In the genomic region with DNA sequence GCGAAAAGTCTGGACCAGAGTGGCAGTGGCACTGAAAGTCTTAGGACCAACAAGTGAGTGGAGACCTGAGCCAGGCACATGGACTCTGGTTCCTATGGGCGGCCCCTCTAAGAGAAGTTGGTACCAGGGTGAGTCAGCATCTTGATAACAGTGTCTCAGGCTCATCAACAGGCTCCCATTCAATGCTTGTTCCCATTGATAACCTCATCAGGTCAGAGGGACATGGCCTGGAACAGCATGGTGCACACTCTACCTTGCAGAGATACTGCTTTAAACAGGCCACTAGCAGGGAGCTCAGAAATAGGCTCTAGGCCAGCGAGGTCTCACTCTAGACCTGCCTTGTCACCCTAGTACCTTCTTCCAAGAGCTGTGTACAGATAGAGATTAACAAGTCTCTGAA, we compare ENCODE assay signal across 24 mouse cellular contexts. TPM values are rescaled to one million over a fixed set of nuclear protein-coding genes. Genes with fewer than 3 reads are reported as not detected.
DNase-seq lines count a peak whose midpoint lies in the region; ATAC-seq and TF ChIP-seq lines count a peak whose summit lies in the region.
"Had no signal": no experiment of that assay in that cellular context is flagged by ENCODE, and none has a peak within 500 bp of the region (broad histone marks: within the 10 kb centered on the region; RNA-seq: fewer than 3 reads in every experiment).

No protein-coding gene starts in this region.

- peak; percentile 20 for DNase-seq in c-Kit-positive CD71-positive TER-119-negative erythroid progenitor cells, embryonic 14.5 days (ENCODE audit: low read depth)
- peak; percentile 28 to 41 (median 37) for DNase-seq in liver, embryonic 14.5 days (ENCODE audit: low read depth in 3 of 3, low spot score in 3 of 3)
- DNase-seq in ovary, postnatal 10 days (ENCODE audit: low spot score) = no peak
- DNase-seq in adrenal gland, adult (ENCODE audit: inconsistent age in 2 of 2, low spot score in 1 of 2) = no peak
- no peak for DNase-seq in right cerebral cortex, postnatal 4 days
- DNase-seq: heart, adult 11 months; kidney, postnatal 14 days; spleen, adult 18-20 months had no signal

- TF ChIP-seq CTCF in liver, embryonic 14.5 days (IDR thresholded peaks at IDR 0.05; ENCODE audit: low read depth) = no peak; the same call in 1 of the 2 replicates

- no peaks in the 10 kb centered on the region for H3K9me3 ChIP-seq in liver, embryonic 14.5 days (ENCODE audit: control insufficient read depth, low read length)
- no peaks in the 10 kb centered on the region for H3K9me3 ChIP-seq in stomach, embryonic 15.5 days
- H3K9me3 ChIP-seq: forebrain, embryonic 15.5 days; limb, embryonic 10.5 days; midbrain, embryonic 12.5 days had no signal

- TF ChIP-seq EP300 in liver, embryonic 14.5 days (IDR thresholded peaks at IDR 0.05; ENCODE audit: low read depth) = peak; percentile 35

- H3K27me3 ChIP-seq in liver, embryonic 14.5 days (ENCODE audit: control insufficient read depth, insufficient read depth, low read length) = peaks cover 53% of the 10 kb centered on the region
- peaks cover 23% of the 10 kb centered on the region for H3K27me3 ChIP-seq in stomach, embryonic 15.5 days (replicated peaks)

- H3K4me1 ChIP-seq in liver, embryonic 14.5 days (replicated peaks; ENCODE audit: control insufficient read depth in 2 of 2, insufficient read depth in 2 of 2, low read length in 1 of 2) = peaks cover 7 to 24% of the 10 kb centered on the region in 2 experiments
- H3K4me1 ChIP-seq in stomach, embryonic 15.5 days = peaks cover 15% of the 10 kb centered on the region

- ATAC-seq in erythroid progenitor cell, adult 5-6 weeks (replicated peaks; ENCODE audit: low FRiP score, poor library complexity, severe bottlenecking) = peak; percentile 54; the same call in 1 of the 2 replicates
- ATAC-seq in liver, embryonic 14.5 days (ENCODE audit: insufficient read depth) = peak; percentile 83
- ATAC-seq in stomach, embryonic 15.5 days (ENCODE audit: insufficient read depth, low FRiP score, low read depth) = peak; percentile 50; the same call in 1 of the 2 replicates
- ATAC-seq: forebrain, embryonic 15.5 days had no signal

- no peak overlapping the region for H3K4me3 ChIP-seq in liver, embryonic 14.5 days (ENCODE audit: insufficient read depth in 1 of 2, low read depth in 2 of 2, low read length in 2 of 2)
- H3K4me3 ChIP-seq in stomach, embryonic 15.5 days (replicated peaks) = no peak overlapping the region
- H3K4me3 ChIP-seq: embryonic facial prominence, embryonic 13.5 days; forebrain, embryonic 15.5 days; limb, embryonic 10.5 days; midbrain, embryonic 12.5 days had no signal

- H3K9ac ChIP-seq in liver, embryonic 14.5 days (replicated peaks) = no peak overlapping the region
- H3K9ac ChIP-seq in stomach, embryonic 15.5 days = no peak overlapping the region
- H3K9ac ChIP-seq: embryonic facial prominence, embryonic 13.5 days; forebrain, embryonic 15.5 days; hindbrain, embryonic 14.5 days; midbrain, embryonic 12.5 days had no signal

- H3K4me2 ChIP-seq in liver, embryonic 14.5 days (ENCODE audit: low read depth) = no peak overlapping the region
- no peak overlapping the region for H3K4me2 ChIP-seq in stomach, embryonic 15.5 days
- H3K4me2 ChIP-seq: embryonic facial prominence, embryonic 13.5 days; forebrain, embryonic 15.5 days; hindbrain, embryonic 14.5 days; midbrain, embryonic 12.5 days had no signal

- H3K36me3 ChIP-seq in liver, embryonic 14.5 days (replicated peaks; ENCODE audit: control insufficient read depth, insufficient read depth, low read depth) = no peaks in the 10 kb centered on the region
- H3K36me3 ChIP-seq in stomach, embryonic 15.5 days = no peaks in the 10 kb centered on the region
- H3K36me3 ChIP-seq: forebrain, embryonic 15.5 days; midbrain, embryonic 12.5 days had no signal

- 53% methylated on average over 3 of the region's 3 CpGs for WGBS in liver, embryonic 14.5 days (ENCODE audit: insufficient replicate concordance)
- 92% methylated on average over 3 of the region's 3 CpGs for WGBS in stomach, embryonic 15.5 days

- H3K27ac ChIP-seq in liver, embryonic 14.5 days = no peak overlapping the region
- no peak overlapping the region for H3K27ac ChIP-seq in stomach, embryonic 15.5 days
- H3K27ac ChIP-seq: embryonic facial prominence, embryonic 13.5 days; forebrain, embryonic 15.5 days; hindbrain, embryonic 14.5 days; limb, embryonic 10.5 days; midbrain, embryonic 12.5 days had no signal

RNA-seq across cellular contexts. Expression of a gene that starts 4.7 kb away (rescaled TPM):
- not detected in 2 replicates for total RNA-seq in erythroid progenitor cell, adult 5-6 weeks (2015; ENCODE audit: low replicate concordance)
- not detected in 2 replicates for total RNA-seq in erythroid progenitor cell, adult 5-6 weeks (2017; ENCODE audit: low replicate concordance)
- not detected in 2 replicates for polyA plus RNA-seq in liver, embryonic 14.5 days (2012; rRNA removed)
- polyA plus RNA-seq in liver, embryonic 14.5 days (2014; fragmentation: Nextera tagmentation; extraction: Ambion mirVana) = not detected in 2 replicates
- not detected in 2 replicates for polyA plus RNA-seq in stomach, embryonic 15.5 days (2015; fragmentation: Nextera tagmentation; extraction: Ambion mirVana)
- total RNA-seq: adrenal gland, postnatal 14 days; gastrocnemius, postnatal 14 days; heart, postnatal 4 days; layer of hippocampus, adult 18-20 months; layer of hippocampus, postnatal 14 days; liver, adult 2 months; neutrophil, adult 5-6 weeks had no signal
- polyA plus RNA-seq: embryonic facial prominence, embryonic 13.5 days; forebrain, embryonic 15.5 days; heart, embryonic 14.5 days; hindbrain, embryonic 14.5 days; intestine, embryonic 14.5 days; limb, embryonic 10.5 days; liver, adult 2 months; midbrain, embryonic 12.5 days had no signal

Comparison
In these comparisons a context has a peak if more than half of its experiments do, and no peak if none do; other contexts are left out.
1. DNase-seq: peak in c-Kit-positive CD71-positive TER-119-negative erythroid progenitor cells, embryonic 14.5 days (single experiment) and liver, embryonic 14.5 days (3 of 3); none in ovary, postnatal 10 days (single experiment), adrenal gland, adult (0 of 2) and right cerebral cortex, postnatal 4 days (single experiment).
2. Peak in every context shown above with its lines, with median percentiles within 50 percentile points of each other: ATAC-seq.